24 mouse cellular contexts compared by ENCODE assay signal in genomic region chr10:72660350-72660749, GRCm38 (mm10). TPM values are rescaled to one million over a fixed set of nuclear protein-coding genes. Genes with fewer than 3 reads are reported as not detected.
DNase-seq lines count a peak whose midpoint lies in the region; ATAC-seq and TF ChIP-seq lines count a peak whose summit lies in the region.
"Had no signal": no experiment of that assay in that cellular context is flagged by ENCODE, and none has a peak within 500 bp of the region (broad histone marks: within the 10 kb centered on the region; RNA-seq: fewer than 3 reads in every experiment).

No protein-coding gene starts in this region.

- CTCF ChIA-PET in Patski (lab: Charles Lee) = no interaction called here

- DNase-seq in 3134 (ENCODE audit: extremely low read depth, insufficient read length, low spot score) = peak; percentile 16
- DNase-seq in 3T3-L1 (ENCODE audit: low read depth, low spot score) = peak; percentile 51
- DNase-seq in Muller cell, postnatal 12 days (ENCODE audit: inconsistent ontology term) = peak; percentile 54
- no peak for DNase-seq in Patski (ENCODE audit: low read depth, low spot score)
- DNase-seq in gastrocnemius, postnatal 10 days = no peak
- DNase-seq in cerebellum, adult 18-20 months = no peak
- no peak for DNase-seq in left cerebral cortex, postnatal 10 days (ENCODE audit: extremely low spot score in 1 of 2, low spot score in 2 of 2)
- DNase-seq: adrenal gland, adult 2 months; adrenal gland, adult 8-10 months; adrenal gland, postnatal 10 days; adrenal gland, postnatal 14 days; adrenal gland, postnatal 25 days; adrenal gland, postnatal 36 days; B cell, adult 2 months; cerebellum, adult 11 months; cerebellum, adult 11-12 months; cerebellum, adult 2 months; cerebellum, adult 8-10 months; cerebellum, adult 9-10 months; cerebellum, adult 9-11 months had no signal

- H3K4me1 ChIP-seq in heart, embryonic 11.5 days (ENCODE audit: control insufficient read depth, insufficient read depth, low read length) = peaks cover 6% of the 10 kb centered on the region; the same call in 1 of the 2 replicates

- intact Hi-C loops in left cerebral cortex, postnatal 10 days (cut with DNase I) = no loop called here

- H3K27me3 ChIP-seq in Patski = no peaks in the 10 kb centered on the region
- H3K27me3 ChIP-seq in heart, embryonic 11.5 days (ENCODE audit: control insufficient read depth, insufficient read depth, low read length) = no peaks in the 10 kb centered on the region
- H3K27me3 ChIP-seq: CH12.LX had no signal

- 86% methylated on average over 1 of the region's 1 CpGs for WGBS in heart, embryonic 11.5 days (ENCODE audit: insufficient replicate concordance)

- no peak overlapping the region for H3K27ac ChIP-seq in heart, embryonic 11.5 days (ENCODE audit: low read depth, low read length)

- no peak for TF ChIP-seq CTCF in Patski (IDR thresholded peaks at IDR 0.05)

- in situ Hi-C loops in Patski (cut with MboI; ENCODE audit: low pct_unique_long_range_greater_than_20kb) = loop anchor here (25.0 kb wide), 1 partner anchor 698 kb away; no protein-coding TSS in a partner anchor

- POLR2A ChIA-PET in Patski (lab: Charles Lee) = interaction anchor here (0.7 kb wide), 1 partner anchor 300 kb away, joined by 5 read pairs; no protein-coding TSS in a partner anchor

- peak; percentile 84 for ATAC-seq in Patski
- ATAC-seq in heart, embryonic 11.5 days (replicated peaks; ENCODE audit: insufficient number of reproducible peaks, low FRiP score, low TSS enrichment) = no peak
- ATAC-seq: activated CD4-positive, CD25-positive, alpha-beta regulatory T cell, adult 4 months; CD4-positive, CD25-positive, alpha-beta regulatory T cell, adult 4 months had no signal

- H3K4me3 ChIP-seq in heart, embryonic 11.5 days (ENCODE audit: low read depth, low read length) = no peak overlapping the region

- H3K36me3 ChIP-seq in heart, embryonic 11.5 days (ENCODE audit: control insufficient read depth, insufficient read depth, low read length) = peaks cover 26% of the 10 kb centered on the region

- H3K4me2 ChIP-seq in heart, embryonic 11.5 days = no peak overlapping the region

- no peak overlapping the region for H3K9ac ChIP-seq in heart, embryonic 11.5 days (ENCODE audit: low read depth, low read length)

- no peaks in the 10 kb centered on the region for H3K9me3 ChIP-seq in heart, embryonic 11.5 days (replicated peaks; ENCODE audit: control insufficient read depth, low read length)

RNA-seq across cellular contexts. Expression of gene Zwint, which starts 5.7 kb away (rescaled TPM):
- 244 TPM for polyA plus RNA-seq in Patski (2021)
- polyA plus RNA-seq in heart, embryonic 11.5 days (2014; fragmentation: Nextera tagmentation; extraction: Ambion mirVana) = 342 and 347 TPM in 2 replicates
- total RNA-seq in gastrocnemius, postnatal 10 days (2021) = 10 to 100 TPM; 38.4 to 39.2 TPM
- total RNA-seq in left cerebral cortex, postnatal 10 days (2021) = 100 to 1,000 TPM; 760 to 788 TPM

Comparison
In these comparisons a context has a peak if more than half of its experiments do, and no peak if none do; other contexts are left out.
1. DNase-seq: peak in 3134 (single experiment), 3T3-L1 (single experiment) and Muller cell, postnatal 12 days (single experiment); none in Patski (single experiment), gastrocnemius, postnatal 10 days (single experiment), cerebellum, adult 18-20 months (0 of 2) and left cerebral cortex, postnatal 10 days (0 of 2).
2. RNA of gene Zwint, which starts 5.7 kb away (total RNA-seq): 760 to 788 TPM in left cerebral cortex, postnatal 10 days; 38.4 to 39.2 TPM in gastrocnemius, postnatal 10 days; every median in the first group is over 10 times any median in the second.